Mouse (Mus musculus) embryonic facial prominence, embryonic 14.5 days (tissue): Measurements from ENCODE around the gene Dalrd3. TPM values are rescaled to one million over a fixed set of nuclear protein-coding genes. Genes with fewer than 3 reads are reported as not detected.
A peak's percentile ranks its signal among the peaks of the same experiment; 100 is the strongest.

ENCODE experiments used
- ATAC-seq: fragments of 200-750 bp; cut with Nextera tagmentation; 2 replicates; pipeline ENCODE4 v1.8.0; 2017; ENCODE audit warnings: low read depth, moderate number of reproducible peaks, moderate TSS enrichment
- DNase-seq: peaks from one replicate; pipeline ENCODE4 v3.0.0-alpha.2; 2015; ENCODE audit warnings: low spot score
- H3K27ac ChIP-seq: fragments of 300-500 bp; sonication (generic); replicated peaks from 2 replicates; pipeline ENCODE4 v1.5.1; 2014; ENCODE audit warnings: low read depth, mild to moderate bottlenecking, low read length, moderate library complexity
- H3K27me3 ChIP-seq: fragments of 300-500 bp; sonication (generic); replicated peaks from 2 replicates; pipeline ENCODE4 v1.6.1; 2014; ENCODE audit warnings: low read length; ENCODE audit not compliant: control insufficient read depth, insufficient read depth
- H3K36me3 ChIP-seq: fragments of 300-500 bp; sonication (generic); 2 replicates; pipeline ENCODE4 v1.6.1; 2014; ENCODE audit warnings: low read length, mixed read lengths; ENCODE audit not compliant: control insufficient read depth, insufficient read depth
- H3K4me1 ChIP-seq: fragments of 300-500 bp; sonication (generic); 2 replicates; pipeline ENCODE4 v1.6.1; 2014; ENCODE audit warnings: antibody characterized with exemption, low read length; ENCODE audit not compliant: control insufficient read depth, insufficient read depth
- H3K4me2 ChIP-seq: fragments of 300-500 bp; sonication (generic); 2 replicates; pipeline ENCODE4 v1.6.1; 2014; ENCODE audit warnings: low read depth, mild to moderate bottlenecking, low read length, moderate library complexity, mixed read lengths
- H3K4me3 ChIP-seq: fragments of 300-500 bp; sonication (generic); 2 replicates; pipeline ENCODE4 v1.5.1; 2014; ENCODE audit warnings: low read depth, mild to moderate bottlenecking, low read length
- H3K9ac ChIP-seq: fragments of 300-500 bp; sonication (generic); 2 replicates; pipeline ENCODE4 v1.6.1; 2014; ENCODE audit warnings: low read depth, mild to moderate bottlenecking, low read length, moderate library complexity, mixed read lengths
- H3K9me3 ChIP-seq: fragments of 300-500 bp; sonication (generic); 2 replicates; pipeline ENCODE4 v1.6.1; 2016; ENCODE audit warnings: low read length; ENCODE audit not compliant: control insufficient read depth
- WGBS: fragments of 180-500 bp; shearing (Covaris S2); extraction: QIAGEN DNeasy Blood & Tissue Kit; methylation state at CpG from one replicate; pipeline ENCODE4 v1.1.7; 2014; 5-methylcytosine and 5-hydroxymethylcytosine counted together
- polyA plus RNA-seq: library from polyadenylated mRNA; unstranded; fragments of >200 nt; fragmentation: Nextera tagmentation; extraction: Ambion mirVana; gene quantifications from 2 replicates; pipeline ENCODE4 v1.2.1, GENCODE M21; 2014

Gene Dalrd3
- 116 and 120 TPM in 2 replicates for polyA plus RNA-seq

- 8% methylated on average over 36 of the region's 42 CpGs for WGBS
- peaks cover 54% of the 10 kb centered on the region for H3K36me3 ChIP-seq
- ATAC-seq = peak; percentile 61
Measured at GRCm38 (mm10) chr9:108569381-108570206, at the start of gene Dalrd3. Gene Dalrd3 (plus strand): TSS chr9:108569886.

GRCm38 (mm10) chr9:108521604-108522003, 48.1 kb upstream of the Dalrd3 start:
- DNase-seq = no peak
- peaks cover 25% of the 10 kb centered on the region for H3K36me3 ChIP-seq

More at GRCm38 (mm10) chr9:108569381-108570206, at the start of gene Dalrd3:
- Histone ChIP-seq H3K9me3 (no peaks in the 10 kb centered on the region), H3K27ac (peak within 1 kb of the TSS; percentile 70), H3K4me2 (peak within 1 kb of the TSS; percentile 99), H3K27me3 (no peaks in the 10 kb centered on the region), H3K4me3 (peak within 1 kb of the TSS; percentile 77), H3K9ac (peak within 1 kb of the TSS; percentile 85), H3K4me1 (peaks cover 23% of the 10 kb centered on the region)
- DNase-seq = peak; percentile 98

GRCm38 (mm10) chr9:108523341-108523740, 46.3 kb upstream of the Dalrd3 start:
- no peak overlapping the region for H3K9ac ChIP-seq
- DNase-seq (no peak), ATAC-seq (no peak)
- no peak overlapping the region for H3K4me2 ChIP-seq
- H3K36me3 ChIP-seq = peaks cover 34% of the 10 kb centered on the region
- no peak overlapping the region for H3K27ac ChIP-seq
- no peaks in the 10 kb centered on the region for H3K9me3 ChIP-seq
- H3K4me3 ChIP-seq = no peak overlapping the region
- peaks cover 3% of the 10 kb centered on the region; the same call in 1 of the 2 replicates for H3K4me1 ChIP-seq
- WGBS = 93% methylated on average over 4 of the region's 4 CpGs
- no peaks in the 10 kb centered on the region for H3K27me3 ChIP-seq

More at GRCm38 (mm10) chr9:108521604-108522003, 48.1 kb upstream of the Dalrd3 start:
- Histone ChIP-seq H3K27ac (no peak overlapping the region), H3K9me3 (no peaks in the 10 kb centered on the region), H3K4me2 (no peak overlapping the region), H3K4me3 (no peak overlapping the region), H3K4me1 (peaks cover 3% of the 10 kb centered on the region; the same call in 1 of the 2 replicates), H3K9ac (no peak overlapping the region), H3K27me3 (no peaks in the 10 kb centered on the region)
- 81% methylated on average over 2 of the region's 2 CpGs for WGBS
- no peak for ATAC-seq

GRCm38 (mm10) chr9:108525400-108525799, 44.3 kb upstream of the Dalrd3 start:
- Histone ChIP-seq H3K9ac (no peak overlapping the region), H3K36me3 (peaks cover 39% of the 10 kb centered on the region), H3K4me1 (no peaks in the 10 kb centered on the region), H3K27me3 (no peaks in the 10 kb centered on the region), H3K9me3 (no peaks in the 10 kb centered on the region), H3K4me2 (no peak overlapping the region), H3K4me3 (no peak overlapping the region), H3K27ac (no peak overlapping the region)
- ATAC-seq (no peak), DNase-seq (no peak)
- 91% methylated on average over 3 of the region's 3 CpGs for WGBS

- 93% methylated on average over 1 of the region's 1 CpGs for whole genome bisulfite sequencing
- peaks cover 82% of the 10 kb centered on the region for H3K36me3 ChIP-seq
Measured at GRCm38 (mm10) chr9:108530954-108531353, 38.7 kb upstream of the Dalrd3 start.

GRCm38 (mm10) chr9:108531496-108531895, 38.2 kb upstream of the Dalrd3 start:
- no peaks in the 10 kb centered on the region for H3K9me3 ChIP-seq
- H3K27ac ChIP-seq = no peak overlapping the region
- ATAC-seq (no peak), DNase-seq (no peak)
- no peak overlapping the region for H3K4me3 ChIP-seq
- no peak overlapping the region for H3K9ac ChIP-seq
- no peaks in the 10 kb centered on the region for H3K27me3 ChIP-seq
- 94% methylated on average over 1 of the region's 1 CpGs for WGBS
- H3K36me3 ChIP-seq = peaks cover 87% of the 10 kb centered on the region
- no peak overlapping the region for H3K4me2 ChIP-seq
- no peaks in the 10 kb centered on the region for H3K4me1 ChIP-seq

More at GRCm38 (mm10) chr9:108530954-108531353, 38.7 kb upstream of the Dalrd3 start:
- ATAC-seq (no peak), DNase-seq (no peak)
- Histone ChIP-seq H3K9me3 (no peaks in the 10 kb centered on the region), H3K4me1 (no peaks in the 10 kb centered on the region), H3K27me3 (no peaks in the 10 kb centered on the region), H3K9ac (no peak overlapping the region), H3K27ac (no peak overlapping the region), H3K4me3 (no peak overlapping the region), H3K4me2 (no peak overlapping the region)

GRCm38 (mm10) chr9:108540846-108541245, 28.8 kb upstream of the Dalrd3 start:
- Histone ChIP-seq H3K36me3 (peaks cover 96% of the 10 kb centered on the region), H3K4me1 (no peaks in the 10 kb centered on the region), H3K27me3 (no peaks in the 10 kb centered on the region), H3K4me2 (no peak overlapping the region), H3K27ac (no peak overlapping the region), H3K4me3 (no peak overlapping the region), H3K9ac (no peak overlapping the region), H3K9me3 (no peaks in the 10 kb centered on the region)
- DNase-seq = no peak
- no peak for ATAC-seq

GRCm38 (mm10) chr9:108545986-108546385, 23.7 kb upstream of the Dalrd3 start:
- Histone ChIP-seq H3K9me3 (no peaks in the 10 kb centered on the region), H3K27ac (no peak overlapping the region), H3K9ac (no peak overlapping the region), H3K36me3 (peaks cover 93% of the 10 kb centered on the region), H3K27me3 (no peaks in the 10 kb centered on the region), H3K4me2 (no peak overlapping the region), H3K4me1 (no peaks in the 10 kb centered on the region), H3K4me3 (no peak overlapping the region)
- WGBS = 91% methylated on average over 3 of the region's 3 CpGs
- DNase-seq = no peak
- ATAC-seq = no peak

GRCm38 (mm10) chr9:108546875-108547274, 22.8 kb upstream of the Dalrd3 start:
- H3K9ac ChIP-seq = no peak overlapping the region
- H3K4me2 ChIP-seq = no peak overlapping the region
- no peaks in the 10 kb centered on the region for H3K9me3 ChIP-seq
- ATAC-seq (no peak), DNase-seq (no peak)
- H3K36me3 ChIP-seq = peaks cover 92% of the 10 kb centered on the region
- 90% methylated on average over 1 of the region's 1 CpGs for WGBS
- no peak overlapping the region for H3K4me3 ChIP-seq
- no peaks in the 10 kb centered on the region for H3K27me3 ChIP-seq
- H3K27ac ChIP-seq = no peak overlapping the region
- H3K4me1 ChIP-seq = no peaks in the 10 kb centered on the region
